Mouse (Mus musculus) olfactory bulb, adult 2 months (tissue): ENCODE results near the gene Abraxas2. TPM values are rescaled to one million over a fixed set of nuclear protein-coding genes. Genes with fewer than 3 reads are reported as not detected.

Experiments used
- H3K27ac ChIP-seq: fragments of 200-500 bp; 2 replicates; pipeline ENCODE4 v1.5.1; 2012; ENCODE audit warnings: low read depth, low read length; ENCODE audit not compliant: insufficient read depth
- H3K4me1 ChIP-seq: fragments of 200-500 bp; 2 replicates; pipeline ENCODE4 v1.6.1; 2012; ENCODE audit warnings: low read length; ENCODE audit not compliant: control insufficient read depth, insufficient read depth
- H3K4me3 ChIP-seq: fragments of 200-500 bp; 2 replicates; pipeline ENCODE4 v1.5.1; 2012; ENCODE audit warnings: mild to moderate bottlenecking, low read depth, low read length, moderate library complexity; ENCODE audit not compliant: insufficient read depth
- CTCF ChIP-seq: fragments of 200-500 bp; IDR thresholded peaks from 2 replicates; pipeline ENCODE4 v1.5.1; 2012; ENCODE audit warnings: low read depth, mild to moderate bottlenecking, low read length, moderate library complexity; ENCODE audit not compliant: insufficient read depth
- POLR2A ChIP-seq: fragments of 200-500 bp; IDR thresholded peaks from 2 replicates; pipeline ENCODE4 v1.6.1; 2012; ENCODE audit warnings: mild to moderate bottlenecking, low read depth, low read length, moderate library complexity; ENCODE audit not compliant: insufficient read depth
- WGBS: fragments of 180-500 bp; shearing (Covaris S2); methylation state at CpG from one replicate; pipeline ENCODE4 v1.1.7; 2018; 5-methylcytosine and 5-hydroxymethylcytosine counted together
- polyA plus RNA-seq: library from polyadenylated mRNA; stranded (reverse); fragments of >200 nt; gene quantifications from 2 replicates; pipeline ENCODE4 v1.2.4, GENCODE M21; 2012; ENCODE audit warnings: low replicate concordance; ENCODE audit not compliant: missing spikeins, insufficient read depth, insufficient read length

The Abraxas2 gene
- polyA plus RNA-seq, 1 experiment = not detected

GRCm38 (mm10) chr7:132900826-132901531 is 42.0 kb downstream of the Abraxas2 start:
- no peak overlapping the region for H3K27ac ChIP-seq
- H3K4me1 ChIP-seq = no peaks in the 10 kb centered on the region
- no peak overlapping the region for H3K4me3 ChIP-seq
- no peak for TF ChIP-seq POLR2A
- WGBS = 62% methylated on average over 2 of the region's 2 CpGs

GRCm38 (mm10) chr7:132903796-132904195 is 44.8 kb downstream of the Abraxas2 start:
- TF ChIP-seq CTCF (no peak), POLR2A (no peak)
- no peak overlapping the region for H3K4me3 ChIP-seq
- no peak overlapping the region for H3K27ac ChIP-seq
- 84% methylated on average over 3 of the region's 3 CpGs for WGBS
- no peaks in the 10 kb centered on the region for H3K4me1 ChIP-seq

- Histone ChIP-seq H3K27ac (no peak overlapping the region), H3K4me3 (no peak overlapping the region), H3K4me1 (no peaks in the 10 kb centered on the region)
- WGBS = 52% methylated on average over 3 of the region's 3 CpGs
- no peak for TF ChIP-seq POLR2A
- no peak for TF ChIP-seq CTCF
Observed at GRCm38 (mm10) chr7:132921971-132922370, 62.9 kb downstream of the Abraxas2 start.

GRCm38 (mm10) chr7:132925227-132925626 is 66.2 kb downstream of the Abraxas2 start:
- TF ChIP-seq CTCF = no peak
- no peak for TF ChIP-seq POLR2A
- Histone ChIP-seq H3K27ac (no peak overlapping the region), H3K4me3 (no peak overlapping the region), H3K4me1 (no peaks in the 10 kb centered on the region)
- 77% methylated on average over 2 of the region's 2 CpGs for WGBS

- TF ChIP-seq POLR2A = no peak
- TF ChIP-seq CTCF = no peak
- no peak overlapping the region for H3K27ac ChIP-seq
- no peak overlapping the region for H3K4me3 ChIP-seq
- H3K4me1 ChIP-seq = no peaks in the 10 kb centered on the region
- WGBS = 45% methylated on average over 3 of the region's 3 CpGs
Observed at GRCm38 (mm10) chr7:132927201-132927600, 68.2 kb downstream of the Abraxas2 start.

- no peak overlapping the region for H3K27ac ChIP-seq
- H3K4me3 ChIP-seq = no peak overlapping the region
- H3K4me1 ChIP-seq = no peaks in the 10 kb centered on the region
- TF ChIP-seq POLR2A (no peak), CTCF (no peak)
- 84% methylated on average over 5 of the region's 5 CpGs for WGBS
Observed at GRCm38 (mm10) chr7:132930055-132930454, 71.0 kb downstream of the Abraxas2 start.

- Histone ChIP-seq H3K27ac (peak within 1 kb of the TSS; percentile 77), H3K4me1 (no peaks in the 10 kb centered on the region), H3K4me3 (peak within 1 kb of the TSS; percentile 97)
- WGBS = under 1% methylated on average over 93 of the region's 93 CpGs
- TF ChIP-seq CTCF (no peak), POLR2A (peak; percentile 83)
Observed at GRCm38 (mm10) chr7:132930850-132931559, 72.0 kb downstream of the Abraxas2 start, which contains the start of gene Zranb1. Zranb1 (plus strand) TSS chr7:132931142.

- H3K4me3 ChIP-seq = peak overlapping the region; percentile 97
- peak overlapping the region; percentile 77 for H3K27ac ChIP-seq
- no peaks in the 10 kb centered on the region for H3K4me1 ChIP-seq
- under 1% methylated on average over 55 of the region's 55 CpGs for WGBS
- no peak for TF ChIP-seq CTCF
- TF ChIP-seq POLR2A = no peak
Observed at GRCm38 (mm10) chr7:132931560-132932351, 72.7 kb downstream of the Abraxas2 start.

GRCm38 (mm10) chr7:132933331-132933730 is 74.3 kb downstream of the Abraxas2 start:
- Histone ChIP-seq H3K4me1 (no peaks in the 10 kb centered on the region), H3K27ac (no peak overlapping the region), H3K4me3 (no peak overlapping the region)
- WGBS = 78% methylated on average over 1 of the region's 1 CpGs
- TF ChIP-seq POLR2A (no peak), CTCF (no peak)

Other genes starting within 250 kb of the Abraxas2 start
- gene Lhpp, start 248.6 kb upstream of the Abraxas2 start, polyA plus RNA-seq = not detected in 2 replicates
- gene Fam53b, start 45.3 kb upstream of the Abraxas2 start, polyA plus RNA-seq = not detected in 2 replicates
- not detected in 2 replicates for gene Eef1akmt2, start 6.6 kb upstream of the Abraxas2 start, polyA plus RNA-seq
- gene Zranb1, start 71.9 kb downstream of the Abraxas2 start, polyA plus RNA-seq = not detected in 2 replicates